In genomic region chr16:5700731-5701255, GRCm38 (mm10) we compare ENCODE assay signal across 8 mouse cellular contexts.
A peak's percentile ranks its signal among the peaks of the same experiment; 100 is the strongest.
DNase-seq lines count a peak whose midpoint lies in the region; ATAC-seq and TF ChIP-seq lines count a peak whose summit lies in the region.

No protein-coding gene starts in this region.

- no peak overlapping the region for H3K27ac ChIP-seq in heart, embryonic 10.5 days
- no peak overlapping the region; the same call in 1 of the 2 replicates for H3K27ac ChIP-seq in hindbrain, embryonic 16.5 days (ENCODE audit: low read depth, low read length)
- H3K27ac ChIP-seq in gastrocnemius, adult 2 months = no peak overlapping the region

- no peaks in the 10 kb centered on the region for H3K27me3 ChIP-seq in heart, embryonic 10.5 days (ENCODE audit: insufficient read depth, poor library complexity, severe bottlenecking)
- H3K27me3 ChIP-seq in hindbrain, embryonic 16.5 days (replicated peaks; ENCODE audit: control insufficient read depth, insufficient read depth, low read length) = no peaks in the 10 kb centered on the region

- no peaks in the 10 kb centered on the region for H3K9me3 ChIP-seq in heart, embryonic 10.5 days
- no peaks in the 10 kb centered on the region for H3K9me3 ChIP-seq in hindbrain, embryonic 16.5 days (ENCODE audit: control insufficient read depth, low read length)

- intact Hi-C loops in heart, postnatal 25 days (cut with DNase I) = no loop called here
- intact Hi-C loops in gastrocnemius, adult 2 months (cut with DNase I) = no loop called here

- ATAC-seq in hindbrain, embryonic 16.5 days = peak; percentile 54; the same call in 1 of the 2 replicates

- no peak overlapping the region for H3K4me3 ChIP-seq in heart, embryonic 10.5 days
- no peak overlapping the region for H3K4me3 ChIP-seq in hindbrain, embryonic 16.5 days (ENCODE audit: low read length)
- no peak overlapping the region for H3K4me3 ChIP-seq in gastrocnemius, adult 2 months

- 50% methylated on average over 9 of the region's 9 CpGs for WGBS in heart, embryonic 10.5 days
- WGBS in hindbrain, embryonic 16.5 days = 47% methylated on average over 9 of the region's 9 CpGs

- no peak overlapping the region for H3K4me2 ChIP-seq in hindbrain, embryonic 16.5 days (ENCODE audit: low read length)

- TF ChIP-seq CTCF in gastrocnemius, adult 2 months (IDR thresholded peaks at IDR 0.05) = no peak

- DNase-seq in heart, embryonic 10.5 days (ENCODE audit: low spot score) = peak; percentile 79
- DNase-seq in heart, postnatal 25 days (ENCODE audit: low spot score) = no peak
- DNase-seq in 3T3-L1 (ENCODE audit: low read depth, low spot score) = peak; percentile 16
- DNase-seq in adrenal gland, postnatal 25 days = peak; percentile 24
- no peak for DNase-seq in right cerebral cortex, adult 18-20 months
- DNase-seq in gastrocnemius, adult 2 months = no peak
- DNase-seq in gastrocnemius, postnatal 25 days = no peak

- no peaks in the 10 kb centered on the region for H3K4me1 ChIP-seq in heart, embryonic 10.5 days
- no peaks in the 10 kb centered on the region; the same call in 1 of the 2 replicates for H3K4me1 ChIP-seq in hindbrain, embryonic 16.5 days (ENCODE audit: control insufficient read depth, insufficient read depth, low read depth, low read length)

- no peak overlapping the region for H3K9ac ChIP-seq in hindbrain, embryonic 16.5 days (ENCODE audit: low read depth, low read length)

- no peaks in the 10 kb centered on the region for H3K36me3 ChIP-seq in heart, embryonic 10.5 days
- no peaks in the 10 kb centered on the region for H3K36me3 ChIP-seq in hindbrain, embryonic 16.5 days (ENCODE audit: control insufficient read depth, insufficient read depth, low read length)

Comparison
In these comparisons a context has a peak if more than half of its experiments do, and no peak if none do; other contexts are left out.
1. DNase-seq: peak in heart, embryonic 10.5 days (single experiment), 3T3-L1 (single experiment) and adrenal gland, postnatal 25 days (single experiment); none in heart, postnatal 25 days (single experiment), right cerebral cortex, adult 18-20 months (single experiment), gastrocnemius, adult 2 months (single experiment) and gastrocnemius, postnatal 25 days (single experiment).